In the genomic region with DNA sequence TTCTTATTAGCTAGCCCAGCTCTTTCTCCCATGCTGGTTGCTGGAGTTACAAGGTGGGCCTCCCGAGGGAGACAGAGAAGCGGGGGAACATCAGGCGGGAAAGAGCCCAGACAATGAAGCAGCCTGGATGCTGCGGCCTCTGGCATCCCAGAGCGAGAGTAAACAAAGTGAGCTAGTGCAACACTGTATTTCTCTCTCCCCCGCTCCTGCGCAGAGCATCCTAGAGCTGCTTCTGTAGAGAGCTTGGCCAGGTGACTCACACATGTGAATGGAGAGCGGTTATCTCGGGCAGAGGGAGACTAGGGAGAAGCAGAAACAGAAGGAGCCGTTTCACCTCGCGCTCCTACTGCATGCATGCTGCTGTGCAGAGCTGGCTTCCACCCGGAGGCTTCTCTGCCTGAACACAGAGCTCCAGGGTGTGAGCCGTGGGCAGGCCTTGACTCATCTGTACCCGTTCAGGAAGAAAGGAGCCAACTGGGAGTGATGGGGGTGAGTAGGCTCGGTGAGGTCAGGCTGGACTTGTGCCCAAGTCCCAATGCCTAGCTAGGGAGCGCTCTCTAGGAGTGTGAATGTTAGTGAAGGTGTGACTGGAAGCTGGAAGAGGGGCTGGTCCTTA, we compare ENCODE assay signal across 9 mouse cellular contexts. TPM values are rescaled to one million over a fixed set of nuclear protein-coding genes. Genes with fewer than 3 reads are reported as not detected.
A peak's percentile ranks its signal among the peaks of the same experiment; 100 is the strongest.
DNase-seq lines count a peak whose midpoint lies in the region; ATAC-seq and TF ChIP-seq lines count a peak whose summit lies in the region.
"Had no signal": no experiment of that assay in that cellular context is flagged by ENCODE, and none has a peak within 500 bp of the region (broad histone marks: within the 10 kb centered on the region; RNA-seq: fewer than 3 reads in every experiment).

No protein-coding gene starts in this region.

- no peaks in the 10 kb centered on the region for H3K9me3 ChIP-seq in heart, embryonic 10.5 days
- no peaks in the 10 kb centered on the region for H3K9me3 ChIP-seq in stomach, embryonic 14.5 days (ENCODE audit: control insufficient read depth, low read depth, low read length)
- H3K9me3 ChIP-seq: liver, embryonic 15.5 days had no signal

- ATAC-seq in stomach, embryonic 14.5 days (ENCODE audit: insufficient number of reproducible peaks, insufficient read depth, low FRiP score, low read depth) = peak; percentile 47; the same call in 1 of the 2 replicates

- H3K36me3 ChIP-seq in heart, embryonic 10.5 days = no peaks in the 10 kb centered on the region
- no peaks in the 10 kb centered on the region for H3K36me3 ChIP-seq in stomach, embryonic 14.5 days (ENCODE audit: control insufficient read depth, insufficient read depth, low read length)
- H3K36me3 ChIP-seq: liver, embryonic 15.5 days had no signal

- no peak for TF ChIP-seq CTCF in left cerebral cortex, adult 2 months (IDR thresholded peaks at IDR 0.05)

- no peaks in the 10 kb centered on the region for H3K27me3 ChIP-seq in heart, embryonic 10.5 days (ENCODE audit: insufficient read depth, poor library complexity, severe bottlenecking)
- no peaks in the 10 kb centered on the region for H3K27me3 ChIP-seq in stomach, embryonic 14.5 days (ENCODE audit: control insufficient read depth, insufficient read depth, low read length)

- intact Hi-C loops in left cerebral cortex, adult 2 months (cut with DNase I) = loop anchor here (1.0 kb wide), 1 partner anchor 28 kb away; no protein-coding TSS in a partner anchor

- no peak overlapping the region; the same call in 1 of the 2 replicates for H3K9ac ChIP-seq in stomach, embryonic 14.5 days (replicated peaks; ENCODE audit: low read depth, low read length)
- H3K9ac ChIP-seq: liver, embryonic 15.5 days had no signal

- H3K4me3 ChIP-seq in heart, embryonic 10.5 days = no peak overlapping the region
- no peak overlapping the region for H3K4me3 ChIP-seq in left cerebral cortex, adult 2 months
- H3K4me3 ChIP-seq in stomach, embryonic 14.5 days (ENCODE audit: low read depth, low read length) = no peak overlapping the region
- H3K4me3 ChIP-seq: liver, embryonic 15.5 days had no signal

- H3K4me2 ChIP-seq in stomach, embryonic 14.5 days (replicated peaks; ENCODE audit: low read depth, low read length) = no peak overlapping the region
- H3K4me2 ChIP-seq: liver, embryonic 15.5 days had no signal

- peak; percentile 45 to 63 for DNase-seq in layer of hippocampus, adult 18-20 months (ENCODE audit: low spot score in 2 of 2)
- no peak for DNase-seq in layer of hippocampus, postnatal 14 days (ENCODE audit: low spot score in 2 of 2)
- peak; percentile 65 to 79 for DNase-seq in adrenal gland, postnatal 36 days
- DNase-seq in heart, embryonic 10.5 days (ENCODE audit: low spot score) = no peak
- DNase-seq in left cerebral cortex, adult 2 months (ENCODE audit: extremely low spot score in 1 of 2, low spot score in 2 of 2) = peak; percentile 56 to 70
- no peak for DNase-seq in liver
- no peak for DNase-seq in thymus, postnatal 25 days

- WGBS in heart, embryonic 10.5 days = 37% methylated on average over 17 of the region's 17 CpGs
- 32% methylated on average over 17 of the region's 17 CpGs for WGBS in stomach, embryonic 14.5 days

- H3K4me1 ChIP-seq in heart, embryonic 10.5 days = peaks cover 51% of the 10 kb centered on the region
- peaks cover 16% of the 10 kb centered on the region; the same call in 1 of the 2 replicates for H3K4me1 ChIP-seq in stomach, embryonic 14.5 days (ENCODE audit: control insufficient read depth, insufficient read depth, low read length)
- H3K4me1 ChIP-seq: liver, embryonic 15.5 days had no signal

- H3K27ac ChIP-seq in heart, embryonic 10.5 days = peak overlapping the region; percentile 17
- peak overlapping the region; percentile 60 for H3K27ac ChIP-seq in left cerebral cortex, adult 2 months
- H3K27ac ChIP-seq in stomach, embryonic 14.5 days (ENCODE audit: low read length) = 0 out of 2 replicates have a peak overlapping the region, but pooled peaks have one; percentile 7
- H3K27ac ChIP-seq: liver, embryonic 15.5 days had no signal

RNA-seq across cellular contexts. Expression of gene Plekha6, which starts 46.0 kb away (rescaled TPM):
- total RNA-seq in layer of hippocampus, adult 18-20 months (2021) = 10 to 100 TPM; 54.5 to 59.0 TPM
- 10 to 100 TPM; 48.6 to 51.9 TPM for total RNA-seq in layer of hippocampus, postnatal 14 days (2021)
- 10 to 100 TPM; 14.3 to 18.8 TPM for total RNA-seq in adrenal gland, postnatal 36 days (2021)
- polyA plus RNA-seq in heart, embryonic 10.5 days (2016; fragmentation: Nextera tagmentation; extraction: Ambion mirVana) = 13.5 and 14.2 TPM in 2 replicates
- total RNA-seq in left cerebral cortex, adult 2 months (2021) = 10 to 100 TPM; 94.2 to 96.3 TPM
- 19.8 and 21.7 TPM in 2 replicates for polyA plus RNA-seq in stomach, embryonic 14.5 days (2014; fragmentation: Nextera tagmentation; extraction: Ambion mirVana)

Comparison
In these comparisons a context has a peak if more than half of its experiments do, and no peak if none do; other contexts are left out.
1. DNase-seq: peak in layer of hippocampus, adult 18-20 months (2 of 2), adrenal gland, postnatal 36 days (2 of 2) and left cerebral cortex, adult 2 months (2 of 2); none in layer of hippocampus, postnatal 14 days (0 of 2), heart, embryonic 10.5 days (single experiment), liver (single experiment) and thymus, postnatal 25 days (single experiment).
2. H3K27ac ChIP-seq: peak in every context shown above with its lines; median percentile 60 in left cerebral cortex, adult 2 months; 17 in heart, embryonic 10.5 days; 7 in stomach, embryonic 14.5 days.